Mouse (Mus musculus) liver, adult (tissue): ENCODE measurements around the gene Mmrn2.

Source experiments
- GATA4 ChIP-seq: IDR thresholded peaks from 2 replicates; pipeline ENCODE4 v1.6.1; 2014; ENCODE audit warnings: mild to moderate bottlenecking, low read length; ENCODE audit not compliant: insufficient replicate concordance

Gene Mmrn2

DNA sequence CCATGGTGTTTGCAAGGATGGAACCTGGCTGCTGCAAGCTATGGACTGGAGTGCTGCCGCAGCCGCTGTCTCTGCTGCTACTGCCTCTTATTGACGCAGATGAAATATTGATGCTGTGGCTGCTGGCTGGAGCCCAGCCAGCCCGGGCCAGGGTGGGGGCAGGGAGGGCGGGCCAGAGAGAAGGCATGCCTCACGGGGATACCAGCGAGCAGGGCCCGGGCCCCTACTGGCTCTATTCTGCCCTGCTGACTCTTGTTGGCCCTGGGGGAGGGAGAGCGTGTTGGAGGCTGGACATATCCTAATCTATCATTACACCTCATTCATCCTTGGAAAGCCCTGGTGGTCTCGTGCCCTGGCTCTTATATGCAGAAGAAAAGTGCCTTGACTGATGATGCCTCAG is 688 bp upstream of the Mmrn2 start, which contains the start of gene Sncg:
Gene Sncg (minus strand): TSS at position 213 of the 400 bp plus-strand sequence.
- TF ChIP-seq GATA4 = no peak

DNA sequence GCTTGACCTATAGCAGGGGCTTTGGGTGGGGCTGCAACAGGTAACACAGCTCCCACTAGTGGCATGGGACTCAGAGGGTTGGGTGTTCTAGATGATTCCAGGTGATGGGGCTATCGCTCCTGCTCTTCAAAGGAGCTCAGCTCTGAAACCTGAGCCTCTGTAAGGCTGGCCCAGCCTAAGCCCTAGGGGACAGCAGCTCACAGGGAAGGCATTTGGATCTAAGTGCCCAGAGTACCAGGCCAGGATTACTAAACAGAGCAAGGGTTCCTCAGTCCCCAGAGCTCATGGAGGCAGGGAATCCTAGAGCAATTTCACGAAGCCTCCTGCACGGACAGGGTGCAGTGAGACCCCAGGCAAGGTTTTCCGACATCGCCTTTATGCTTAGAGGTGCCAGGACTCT is 676 bp downstream of the Mmrn2 start:
- no peak for TF ChIP-seq GATA4

DNA sequence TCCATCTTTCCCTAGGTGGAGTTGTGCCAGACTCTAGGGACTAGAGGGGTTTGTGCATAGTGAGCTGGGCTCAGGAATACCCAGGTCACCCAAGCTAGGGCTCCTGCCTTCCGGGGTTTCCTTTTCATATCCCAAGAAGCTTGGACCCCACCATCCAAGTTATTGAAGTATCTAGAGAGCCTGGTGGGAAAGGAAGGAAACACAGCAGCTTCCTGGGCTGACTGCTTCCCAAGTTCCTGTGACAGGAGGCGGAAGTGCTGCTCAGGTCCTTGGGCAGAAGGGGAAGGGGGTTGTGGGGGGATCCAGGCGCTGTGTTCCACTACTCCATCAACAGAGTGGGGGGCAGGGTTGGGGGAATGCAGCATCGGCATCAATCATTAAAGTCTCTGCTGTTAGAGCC is 1.9 kb downstream of the Mmrn2 start:
- no peak for TF ChIP-seq GATA4

DNA sequence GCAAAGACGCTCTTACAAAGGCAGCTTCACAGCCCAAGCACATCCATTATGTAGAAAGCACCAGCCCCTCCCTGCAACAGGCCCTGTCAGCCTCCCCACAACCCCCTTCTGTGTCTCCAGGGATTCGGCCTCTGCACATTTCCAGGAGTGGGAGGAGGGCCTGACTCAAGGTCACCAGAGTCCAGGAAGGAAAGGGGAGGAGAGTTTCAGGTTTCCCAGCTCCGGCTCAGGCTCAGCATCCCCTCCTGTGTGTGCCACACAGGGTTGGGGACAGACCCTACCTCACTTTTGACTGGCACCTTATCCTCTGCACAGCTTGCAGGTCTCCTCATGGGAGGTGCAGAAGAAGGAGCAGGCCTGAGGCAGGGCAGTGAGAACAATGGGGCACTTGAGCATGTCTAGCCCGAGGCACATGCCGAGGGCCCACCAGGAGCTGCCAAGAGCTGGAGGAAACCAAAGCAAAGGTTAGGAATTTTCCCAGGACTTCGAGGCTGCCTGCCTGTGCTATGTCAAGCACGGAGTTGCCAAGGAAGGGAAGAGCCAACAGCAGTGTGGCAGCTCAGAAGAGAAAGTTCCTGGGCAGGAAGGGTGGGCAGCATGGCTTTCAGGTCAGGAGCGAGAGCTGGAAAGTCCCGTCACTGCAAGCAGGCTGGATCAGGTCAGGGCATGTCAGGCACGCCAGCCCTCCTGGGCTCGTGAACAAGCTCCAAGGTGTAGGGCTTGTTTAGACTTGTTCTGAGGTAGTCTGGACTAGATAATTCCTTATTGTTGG is 3.5 kb downstream of the Mmrn2 start:
- TF ChIP-seq GATA4 = no peak

DNA sequence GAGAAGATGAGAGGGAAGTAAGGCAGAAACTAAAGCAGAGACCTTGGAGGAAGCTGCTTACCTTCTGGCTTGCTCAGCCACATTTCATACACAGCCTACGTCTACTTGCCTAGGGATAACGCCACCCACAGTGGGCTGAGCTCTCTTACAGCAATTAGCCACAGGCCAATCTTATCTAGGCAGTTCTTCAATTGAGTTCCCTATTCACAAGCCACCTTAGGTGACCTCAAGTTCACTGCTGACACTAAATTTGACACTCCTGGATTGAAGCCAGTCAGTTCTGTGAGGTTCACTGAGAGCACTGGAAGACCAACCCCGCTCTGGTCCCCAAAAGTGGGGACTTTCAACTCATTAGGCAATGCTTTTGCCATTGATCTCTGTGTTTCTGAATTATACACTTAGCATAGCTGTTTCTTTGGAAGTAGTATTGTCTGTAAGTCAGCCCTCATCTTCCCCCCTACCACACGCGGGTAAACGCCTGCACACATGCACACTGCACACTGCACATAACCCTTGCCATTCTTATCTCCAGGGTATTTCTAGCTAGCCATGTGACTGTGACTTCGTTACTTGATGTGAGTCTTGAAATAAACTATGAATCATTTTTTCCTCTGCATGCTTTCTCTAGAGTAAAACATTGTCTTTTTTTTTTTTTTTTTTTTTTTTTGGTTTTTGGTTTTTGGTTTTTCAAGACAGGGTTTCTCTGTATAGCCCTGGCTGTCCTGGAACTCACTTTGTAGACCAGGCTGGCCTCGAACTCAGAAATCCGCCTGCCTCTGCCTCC is 7.8 kb downstream of the Mmrn2 start:
- no peak for TF ChIP-seq GATA4

DNA sequence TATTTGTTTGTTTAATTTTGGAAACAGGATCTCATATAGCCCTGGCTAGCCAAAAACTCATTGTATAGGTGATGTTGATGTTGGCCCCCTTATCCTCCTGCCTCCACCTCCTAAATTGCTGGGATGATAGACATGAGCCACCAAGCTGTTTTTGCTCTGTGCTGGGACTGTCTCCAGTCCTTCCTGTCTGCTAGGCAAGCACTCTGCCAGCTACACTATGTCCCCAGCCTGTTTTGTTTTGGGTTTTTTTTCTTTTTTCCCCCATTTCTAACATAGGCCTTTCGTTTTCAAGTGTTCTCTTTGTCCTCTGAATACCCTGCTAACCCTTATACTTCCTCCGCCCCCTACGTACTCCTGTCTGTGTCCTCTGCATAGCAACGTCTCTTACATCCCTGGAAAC is 18.0 kb downstream of the Mmrn2 start:
- TF ChIP-seq GATA4 = no peak

DNA sequence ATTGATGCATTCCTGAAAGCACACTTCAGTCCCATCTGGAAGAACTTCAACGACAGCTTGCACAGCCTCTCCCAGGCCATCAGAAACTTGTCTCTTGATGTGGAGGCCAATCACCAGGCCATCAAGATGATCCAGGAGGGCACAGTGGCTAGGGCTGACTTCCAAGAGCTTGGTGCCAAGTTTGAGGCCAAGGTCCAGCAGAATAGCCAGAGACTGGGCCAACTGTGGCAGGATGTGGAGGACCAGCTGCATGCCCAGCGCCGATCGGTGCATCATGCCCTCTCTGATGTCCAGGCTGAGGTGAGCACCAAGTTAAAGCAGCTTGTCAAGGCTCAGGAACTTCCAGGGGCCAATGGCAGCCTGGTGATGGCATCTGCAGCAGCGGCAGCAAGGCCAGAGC is 22.6 kb downstream of the Mmrn2 start:
- TF ChIP-seq GATA4 = no peak

DNA sequence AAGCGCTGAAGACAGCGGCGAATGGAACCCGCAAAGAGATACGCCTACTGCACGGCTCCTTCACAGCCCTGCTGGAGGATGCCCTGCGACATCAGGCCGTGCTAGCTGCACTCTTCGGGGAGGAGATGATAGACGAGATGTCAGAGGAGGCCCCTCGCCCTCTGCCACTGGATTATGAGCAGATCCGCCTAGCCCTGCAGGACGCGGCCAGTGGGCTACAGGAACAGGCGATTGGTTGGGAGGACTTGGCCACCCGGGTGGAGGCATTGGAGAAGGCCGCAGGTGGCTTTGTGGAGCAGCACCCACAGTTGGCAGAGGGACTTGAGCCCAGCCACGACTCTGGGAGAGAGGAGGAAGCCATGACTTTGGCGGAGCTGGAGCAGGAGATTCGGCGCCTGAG is 23.6 kb downstream of the Mmrn2 start:
- TF ChIP-seq GATA4 = no peak

DNA sequence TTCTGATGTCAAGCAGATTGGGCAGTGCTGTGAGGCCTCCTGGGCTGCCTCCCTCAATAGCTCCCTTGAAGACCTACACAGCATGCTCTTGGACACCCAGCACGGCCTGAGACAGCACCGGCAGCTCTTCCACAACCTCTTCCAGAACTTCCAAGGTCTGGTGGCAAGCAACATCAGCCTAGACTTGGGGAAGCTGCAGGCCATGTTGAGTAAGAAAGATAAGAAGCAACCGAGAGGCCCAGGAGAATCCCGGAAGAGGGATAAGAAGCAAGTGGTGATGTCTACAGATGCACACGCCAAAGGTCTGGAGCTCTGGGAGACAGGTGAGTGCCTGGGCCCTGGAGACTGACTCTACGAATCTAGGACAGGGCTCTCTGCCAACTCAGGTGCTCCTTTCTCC is 24.0 kb downstream of the Mmrn2 start:
- no peak for TF ChIP-seq GATA4

DNA sequence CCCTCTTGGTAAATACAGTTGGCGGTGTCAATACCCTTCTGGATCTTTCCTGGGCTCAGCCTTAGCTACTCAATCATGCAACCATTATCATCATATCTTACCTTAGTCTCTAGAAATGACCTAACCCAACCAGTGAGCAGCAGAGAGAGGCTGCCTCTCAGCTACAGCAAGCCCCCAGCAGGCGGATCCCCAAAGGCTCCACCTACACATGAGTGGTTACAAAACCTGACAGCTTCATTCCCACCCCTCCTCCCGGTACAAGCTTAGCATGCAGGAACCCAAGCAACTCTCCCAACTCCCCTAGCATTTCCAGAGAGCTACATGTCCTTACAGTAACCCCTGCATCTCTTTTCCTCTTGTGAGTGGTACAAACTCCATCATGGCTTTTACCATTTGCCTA is 24.8 kb downstream of the Mmrn2 start:
- TF ChIP-seq GATA4 = no peak

DNA sequence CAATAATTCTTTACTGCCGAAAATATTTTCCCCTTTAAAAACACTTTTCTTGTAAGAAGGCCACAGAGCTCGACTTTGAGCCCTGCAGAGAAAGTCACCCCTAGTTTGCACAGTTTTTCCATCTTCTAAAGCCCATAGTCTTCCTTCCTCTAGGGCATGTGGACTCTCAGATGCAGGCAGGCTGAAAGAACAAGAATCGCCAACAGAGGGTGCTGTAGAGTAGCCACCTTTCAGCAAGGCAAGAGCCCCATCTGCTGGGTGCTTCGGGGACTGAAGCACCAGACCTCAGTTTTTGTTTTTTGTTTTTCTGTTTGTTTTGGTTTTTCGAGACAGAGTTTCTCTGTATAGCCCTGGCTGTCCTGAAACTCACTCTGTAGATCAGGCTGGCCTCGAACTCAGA is 25.9 kb downstream of the Mmrn2 start:
- TF ChIP-seq GATA4 = no peak

DNA sequence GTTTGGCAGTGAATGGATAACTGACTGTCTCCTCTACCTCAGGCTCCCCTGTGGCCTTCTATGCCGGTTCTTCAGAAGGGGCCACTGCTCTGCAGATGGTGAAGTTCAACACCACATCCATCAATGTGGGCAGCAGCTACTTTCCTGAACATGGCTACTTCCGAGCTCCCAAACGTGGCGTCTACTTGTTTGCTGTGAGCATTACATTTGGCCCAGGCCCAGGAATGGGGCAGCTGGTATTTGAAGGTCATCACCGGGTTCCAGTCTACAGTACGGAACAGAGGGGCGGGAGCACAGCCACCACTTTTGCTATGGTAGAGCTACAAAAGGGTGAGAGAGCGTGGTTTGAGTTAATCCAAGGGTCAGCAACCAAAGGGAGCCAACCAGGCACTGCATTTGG is 27.6 kb downstream of the Mmrn2 start:
- no peak for TF ChIP-seq GATA4

DNA sequence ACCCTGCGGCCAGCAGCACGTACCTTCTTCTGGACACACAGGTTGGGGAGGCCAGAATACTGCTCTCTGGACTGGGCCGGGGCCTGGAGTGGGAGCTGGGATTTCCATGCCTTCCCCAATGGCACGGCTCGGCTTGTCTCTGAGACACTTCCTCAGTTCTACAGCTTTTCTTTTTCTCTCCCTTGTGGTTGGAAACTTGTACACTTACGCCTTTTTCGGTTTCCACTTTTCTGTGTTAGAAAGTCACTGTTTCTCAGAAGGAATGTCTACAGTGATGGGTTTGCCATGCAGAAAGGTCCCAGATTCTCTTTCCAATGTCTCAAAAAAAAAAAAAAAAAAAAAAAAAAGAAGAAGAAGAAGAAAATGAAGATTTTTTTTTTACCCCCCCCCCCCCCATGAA is 28.2 kb downstream of the Mmrn2 start:
- TF ChIP-seq GATA4 = no peak

DNA sequence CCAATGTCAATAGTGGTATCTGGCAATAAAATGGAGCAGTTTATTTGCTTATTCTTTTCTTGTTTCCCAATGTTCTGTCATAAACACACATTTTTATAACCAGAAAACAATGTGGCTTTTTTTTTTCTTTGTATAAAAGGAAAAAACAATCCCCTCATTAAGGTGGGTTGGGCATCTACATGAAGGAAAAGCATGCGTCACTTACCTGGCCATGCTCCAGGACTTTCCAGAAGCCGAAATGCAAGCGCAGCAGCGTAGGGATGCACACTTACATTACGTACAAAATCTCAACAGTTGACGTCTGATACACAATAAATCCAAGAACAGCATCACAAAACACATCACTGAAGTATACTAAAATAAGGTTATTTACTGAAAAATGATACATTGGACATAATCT is 35.5 kb downstream of the Mmrn2 start:
- no peak for TF ChIP-seq GATA4

DNA sequence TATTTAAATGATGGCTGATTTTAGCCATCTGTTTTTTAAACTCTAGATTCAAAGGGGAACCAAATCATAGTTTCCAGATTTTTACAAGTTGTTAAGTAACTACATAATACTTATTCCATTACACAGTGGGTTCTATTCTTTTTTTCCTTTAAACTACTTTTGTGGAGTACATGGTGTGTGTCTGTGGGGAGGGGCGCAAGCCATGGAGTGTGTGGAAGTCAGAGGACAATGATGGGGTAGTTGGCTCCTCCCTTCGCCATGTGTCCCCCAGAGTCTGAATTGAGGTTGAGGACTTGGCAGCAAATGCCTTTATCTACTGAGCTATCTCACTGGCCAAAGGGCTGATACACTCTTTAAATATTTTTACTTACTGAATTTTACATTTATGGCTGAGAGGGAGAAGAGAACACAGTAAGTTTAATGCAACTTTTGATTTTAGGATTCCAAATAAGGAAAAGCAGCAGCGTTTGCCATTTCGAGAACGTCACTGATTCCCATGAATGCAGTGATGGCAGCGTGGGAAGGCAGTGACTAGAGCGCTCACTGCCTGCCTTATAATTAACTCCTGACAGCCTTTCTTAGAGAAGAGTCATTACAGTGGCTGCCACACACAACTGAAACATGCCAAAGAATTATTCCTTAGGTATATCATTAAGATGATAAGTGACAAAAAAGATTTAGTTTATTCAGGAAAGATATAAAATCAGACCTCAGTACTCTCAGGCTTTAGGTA is 37.1 kb downstream of the Mmrn2 start:
- no peak for TF ChIP-seq GATA4

DNA sequence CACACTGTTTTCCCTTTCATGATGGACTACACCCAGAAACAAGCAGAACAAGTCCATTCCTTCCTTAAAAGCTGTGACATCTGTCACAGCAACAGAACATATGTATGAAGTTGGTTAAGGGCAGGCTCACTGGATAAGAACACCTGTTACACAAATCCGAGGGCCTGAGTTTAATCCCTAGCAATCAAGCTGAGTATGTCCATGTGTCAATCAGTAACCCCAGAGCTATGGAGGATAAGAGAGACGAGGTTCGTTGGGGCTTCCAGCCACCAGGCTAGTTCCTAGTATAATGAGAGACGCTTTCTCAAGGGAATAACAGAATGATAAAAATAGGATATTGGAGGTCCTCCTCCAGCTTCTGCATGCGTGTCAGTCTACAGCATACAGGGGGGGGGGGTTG is 42.2 kb downstream of the Mmrn2 start:
- TF ChIP-seq GATA4 = no peak
